Mouse (Mus musculus): ENCODE measurements around the gene Rmnd1.

The Rmnd1 gene

GRCm38 (mm10) chr10:4376931-4377330, 55.3 kb downstream of the Rmnd1 start:
- ChIA-PET POLR2A (interaction anchor here (0.5 to 14.4 kb wide), 12 partner anchors 12 to 506 kb away, joined by 3 to 147 read pairs (median 5); partner anchors contain the start of genes Armt1 (in 2 of the 4), Rmnd1 (in 2 of the 4), Akap12 (in 1 of the 4) and Zbtb2 (in 1 of the 4)), CTCF (interaction anchor here in 1 of 4 experiments (0.6 kb wide), 1 partner anchor 237 kb away, joined by 3 read pairs; no protein-coding TSS in a partner anchor)

DNA sequence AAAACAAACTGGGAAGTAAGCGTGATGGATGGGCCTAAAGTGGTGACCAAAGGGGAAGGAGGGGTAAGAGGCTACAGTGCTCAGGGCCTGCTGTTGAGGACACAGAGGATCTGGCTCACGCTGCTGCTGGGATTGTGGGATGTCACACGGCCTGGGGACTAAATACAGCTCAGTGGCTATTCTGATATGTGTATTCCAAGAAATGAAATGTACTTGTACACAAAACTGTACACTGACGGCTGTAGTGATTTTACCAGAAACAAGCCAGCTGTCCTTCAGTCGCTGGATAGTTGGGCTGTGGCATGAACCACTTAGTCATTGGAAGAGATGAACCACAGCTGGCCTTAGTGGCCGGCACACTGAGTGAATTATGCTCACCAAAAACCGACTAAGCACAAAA, 55.7 kb downstream of the Rmnd1 start:
- ChIA-PET POLR2A (interaction anchor here (0.5 to 14.4 kb wide), 13 partner anchors 12 to 505 kb away, joined by 3 to 147 read pairs (median 4); partner anchors contain the start of genes Armt1 (in 2 of the 4), Rmnd1 (in 2 of the 4), Akap12 (in 1 of the 4) and Zbtb2 (in 1 of the 4)), CTCF (interaction anchor here in 2 of 4 experiments (0.6 to 1.0 kb wide), 2 partner anchors 24 to 237 kb away, joined by 3 read pairs; no protein-coding TSS in a partner anchor)

- POLR2A ChIA-PET: interaction anchor here (0.5 to 14.4 kb wide), 39 partner anchors 10 to 269 kb away, joined by 3 to 147 read pairs (median 4); partner anchors contain the start of genes Zbtb2 (in 3 of the 4) and Akap12 (in 1 of the 4)
These were observed 56.9 kb downstream of the Rmnd1 start for GRCm38 (mm10) chr10:4375267-4375666.

DNA sequence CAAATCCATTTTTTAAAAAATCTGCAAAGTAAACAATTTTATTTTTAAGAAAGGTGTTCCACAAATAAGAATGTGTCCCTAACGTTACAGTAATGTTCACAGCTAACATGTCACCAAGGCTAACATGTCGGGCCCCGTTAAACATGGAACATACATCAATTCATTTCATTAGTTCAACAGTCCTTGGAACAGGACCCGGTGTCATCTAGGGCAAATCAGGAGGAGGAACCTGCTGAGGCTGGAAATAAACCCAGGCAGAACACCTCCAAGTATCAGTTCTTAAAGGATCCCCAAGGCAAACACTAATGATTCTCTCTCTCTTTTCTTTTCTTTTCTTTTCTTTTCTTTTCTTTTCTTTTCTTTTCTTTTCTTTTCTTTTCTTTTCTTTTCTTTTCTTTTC, 57.5 kb downstream of the Rmnd1 start:
- POLR2A ChIA-PET: interaction anchor here (0.6 to 14.4 kb wide), 31 partner anchors 7 to 267 kb away, joined by 3 to 147 read pairs (median 4); partner anchors contain the start of gene Zbtb2 (in 3 of the 4)
- CTCF ChIA-PET: interaction anchor here in 3 of 4 experiments (0.6 to 1.3 kb wide), 7 partner anchors 12 to 225 kb away, joined by 3 to 6 read pairs (median 4); no protein-coding TSS in a partner anchor

More at GRCm38 (mm10) chr10:4375267-4375666, 56.9 kb downstream of the Rmnd1 start:
- CTCF ChIA-PET: interaction anchor here in 3 of 4 experiments (0.6 to 1.3 kb wide), 10 partner anchors 12 to 226 kb away, joined by 3 to 6 read pairs (median 4); no protein-coding TSS in a partner anchor

DNA sequence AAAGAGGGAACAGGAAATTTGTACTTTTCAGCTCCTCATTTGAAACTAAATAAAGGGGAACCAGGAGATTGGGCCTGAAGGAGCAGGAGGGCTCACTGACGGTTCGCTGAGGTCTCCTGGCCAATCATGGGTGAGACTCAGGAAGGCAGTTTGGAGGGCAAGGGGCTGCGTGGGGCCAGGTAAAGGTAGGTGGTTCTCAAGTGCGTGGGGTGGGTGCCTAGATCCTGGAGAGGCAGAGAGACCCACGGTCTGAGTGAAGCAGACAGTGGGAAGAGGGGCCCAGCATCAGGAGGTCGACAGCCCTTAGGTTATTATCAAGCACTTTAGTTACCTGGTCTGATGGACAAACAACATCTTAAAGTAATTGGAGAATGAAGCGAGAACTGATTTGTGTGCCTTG, 57.9 kb downstream of the Rmnd1 start:
- ChIA-PET POLR2A (interaction anchor here in 2 of 4 experiments (0.9 to 14.4 kb wide), 12 partner anchors 7 to 266 kb away, joined by 3 to 147 read pairs (median 6); partner anchors contain the start of genes Akap12 (in 1 of the 2) and Zbtb2 (in 1 of the 2)), CTCF (interaction anchor here in 1 of 4 experiments (1.3 kb wide), 2 partner anchors 16 to 27 kb away, joined by 3 to 5 read pairs; no protein-coding TSS in a partner anchor)

DNA sequence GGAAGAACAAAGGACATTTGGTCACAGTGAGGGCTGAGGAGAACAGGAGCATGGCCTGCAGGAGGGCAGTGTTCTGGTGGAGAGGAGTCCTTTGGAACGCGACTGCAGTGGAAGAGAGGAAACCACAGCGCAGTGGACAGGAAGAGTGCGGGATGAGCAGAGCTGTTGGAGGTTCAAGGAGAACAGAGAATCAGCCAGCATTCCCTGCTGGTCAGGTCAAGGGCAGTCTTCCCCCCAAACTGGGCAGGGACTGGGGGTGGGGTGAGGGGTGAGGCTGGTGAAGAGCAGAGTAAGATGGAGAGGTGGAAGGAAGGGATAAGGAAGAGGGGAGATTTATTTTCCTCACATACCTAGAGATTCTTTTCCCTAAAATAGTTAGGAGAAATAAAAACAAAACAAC, 58.6 kb downstream of the Rmnd1 start:
- ChIA-PET CTCF (interaction anchor here in 2 of 4 experiments (0.6 to 1.3 kb wide), 4 partner anchors 16 to 89 kb away, joined by 3 to 6 read pairs (median 4); no protein-coding TSS in a partner anchor), POLR2A (interaction anchor here in 2 of 4 experiments (1.0 to 14.4 kb wide), 15 partner anchors 8 to 130 kb away, joined by 3 to 147 read pairs (median 6); partner anchors contain the start of genes Akap12 (in 1 of the 2) and Zbtb2 (in 1 of the 2))

DNA sequence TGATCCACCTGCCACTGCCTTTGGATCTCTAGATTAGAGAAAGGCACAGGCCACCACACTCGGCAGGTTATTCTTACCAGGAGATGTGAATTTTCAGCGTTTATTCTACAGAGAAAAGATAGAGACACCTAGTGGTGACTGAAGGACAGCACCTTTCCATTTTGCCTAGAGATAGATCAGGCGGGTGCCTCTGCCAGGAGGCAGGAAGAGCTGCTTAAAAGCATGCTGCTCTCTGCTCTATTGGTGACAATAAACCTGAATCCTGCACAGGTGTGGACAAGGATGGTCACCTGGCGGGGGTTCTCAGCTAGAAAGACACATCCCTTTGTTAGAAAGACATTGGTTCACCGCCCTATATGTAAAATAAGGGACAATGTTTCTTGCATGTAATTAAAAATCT, 60.2 kb downstream of the Rmnd1 start:
- ChIA-PET POLR2A (interaction anchor here in 3 of 4 experiments (0.6 to 14.4 kb wide), 17 partner anchors 8 to 399 kb away, joined by 3 to 147 read pairs (median 4); partner anchors contain the start of genes Armt1 (in 1 of the 3), Mthfd1l (in 1 of the 3), Rmnd1 (in 1 of the 3) and Zbtb2 (in 1 of the 3)), CTCF (interaction anchor here (0.6 to 1.5 kb wide), 22 partner anchors 8 to 397 kb away, joined by 3 to 7 read pairs (median 3); no protein-coding TSS in a partner anchor)

- ChIA-PET POLR2A (interaction anchor here (0.6 to 14.4 kb wide), 15 partner anchors 12 to 227 kb away, joined by 3 to 147 read pairs (median 4); partner anchors contain the start of gene Zbtb2 (in 2 of the 4)), CTCF (interaction anchor here in 2 of 4 experiments (0.6 to 1.4 kb wide), 8 partner anchors 10 to 397 kb away, joined by 3 to 8 read pairs (median 3); partner anchors contain the start of gene Mthfd1l (in 1 of the 2))
These were observed 62.1 kb downstream of the Rmnd1 start for GRCm38 (mm10) chr10:4370105-4370504.

DNA sequence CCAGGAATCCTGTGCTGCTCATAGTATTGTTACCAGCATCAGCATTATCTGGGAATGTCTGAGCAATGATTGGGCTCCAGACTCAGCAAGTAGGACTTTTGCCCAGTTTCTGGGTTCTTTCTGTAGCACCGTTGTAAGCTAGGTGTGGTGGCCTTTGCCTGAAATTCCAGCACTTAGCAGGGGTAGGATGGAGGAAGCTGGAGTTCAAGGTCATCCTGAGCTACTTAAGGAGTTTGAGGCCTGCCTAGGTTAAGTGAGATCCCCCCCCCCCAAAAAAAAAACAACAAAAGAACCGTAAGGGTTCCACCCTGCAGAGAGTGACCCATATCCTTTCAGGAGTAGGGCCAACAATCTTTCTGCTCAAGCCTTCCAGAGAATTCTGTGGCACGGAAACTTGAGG, 67.6 kb downstream of the Rmnd1 start:
- POLR2A ChIA-PET: interaction anchor here in 3 of 4 experiments (0.5 to 7.6 kb wide), 14 partner anchors 8 to 676 kb away, joined by 3 to 36 read pairs (median 4); partner anchors contain the start of genes Akap12 (in 1 of the 3) and Zbtb2 (in 1 of the 3)
- CTCF ChIA-PET: interaction anchor here in 3 of 4 experiments (0.5 to 0.6 kb wide), 4 partner anchors 20 to 426 kb away, joined by 3 read pairs; no protein-coding TSS in a partner anchor

DNA sequence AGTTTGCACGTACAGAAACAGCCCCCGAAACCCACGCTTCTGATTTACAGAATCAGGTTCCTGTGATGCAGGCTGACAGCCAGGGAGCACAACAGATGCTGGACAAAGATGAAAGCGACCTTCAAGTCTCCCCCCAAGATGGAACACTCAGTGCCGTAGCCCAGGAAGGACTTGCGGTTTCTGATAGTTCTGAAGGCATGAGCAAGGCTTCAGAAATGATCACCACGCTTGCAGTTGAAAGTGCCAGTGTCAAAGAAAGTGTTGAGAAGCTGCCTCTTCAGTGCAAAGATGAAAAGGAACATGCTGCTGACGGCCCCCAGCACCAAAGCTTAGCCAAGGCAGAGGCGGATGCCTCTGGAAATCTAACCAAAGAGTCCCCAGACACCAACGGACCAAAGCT, 74.8 kb downstream of the Rmnd1 start:
- ChIA-PET CTCF (interaction anchor here in 1 of 4 experiments (1.1 kb wide), 1 partner anchor 362 kb away, joined by 3 read pairs; no protein-coding TSS in a partner anchor), POLR2A (interaction anchor here in 3 of 4 experiments (0.6 to 10.8 kb wide), 8 partner anchors 10 to 357 kb away, joined by 3 to 104 read pairs (median 8); partner anchors contain the start of gene Zbtb2 (in 1 of the 3))

GRCm38 (mm10) chr10:4356640-4357039, 75.5 kb downstream of the Rmnd1 start:
- ChIA-PET CTCF (interaction anchor here in 2 of 4 experiments (1.0 to 1.4 kb wide), 2 partner anchors 16 to 35 kb away, joined by 3 read pairs; no protein-coding TSS in a partner anchor), POLR2A (interaction anchor here in 1 of 4 experiments (1.8 to 10.8 kb wide), 3 partner anchors 9 to 24 kb away, joined by 7 to 104 read pairs (median 13); no protein-coding TSS in a partner anchor)

DNA sequence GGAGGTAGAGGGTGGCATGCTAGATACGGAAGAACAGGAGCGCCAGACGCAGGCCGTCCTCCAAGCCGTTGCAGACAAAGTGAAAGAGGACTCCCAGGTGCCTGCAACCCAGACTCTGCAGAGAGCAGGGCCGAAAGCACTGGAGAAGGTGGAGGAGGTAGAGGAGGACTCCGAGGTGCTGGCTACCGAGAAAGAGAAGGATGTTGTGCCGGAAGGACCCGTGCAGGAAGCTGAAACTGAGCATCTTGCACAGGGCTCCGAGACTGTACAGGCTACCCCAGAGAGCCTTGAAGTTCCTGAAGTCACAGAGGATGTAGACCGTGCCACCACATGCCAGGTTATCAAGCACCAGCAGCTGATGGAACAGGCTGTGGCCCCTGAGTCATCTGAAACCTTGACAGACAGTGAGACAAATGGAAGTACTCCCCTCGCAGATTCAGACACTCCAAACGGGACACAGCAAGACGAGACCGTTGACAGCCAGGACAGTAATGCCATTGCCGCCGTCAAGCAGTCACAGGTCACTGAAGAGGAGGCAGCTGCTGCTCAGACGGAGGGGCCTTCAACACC, 76.2 kb downstream of the Rmnd1 start:
- CTCF ChIA-PET: interaction anchor here in 2 of 4 experiments (1.0 to 1.4 kb wide), 2 partner anchors 17 to 36 kb away, joined by 3 read pairs; no protein-coding TSS in a partner anchor
- POLR2A ChIA-PET: interaction anchor here in 3 of 4 experiments (0.6 to 10.8 kb wide), 4 partner anchors 16 to 67 kb away, joined by 3 to 104 read pairs (median 4); no protein-coding TSS in a partner anchor

DNA sequence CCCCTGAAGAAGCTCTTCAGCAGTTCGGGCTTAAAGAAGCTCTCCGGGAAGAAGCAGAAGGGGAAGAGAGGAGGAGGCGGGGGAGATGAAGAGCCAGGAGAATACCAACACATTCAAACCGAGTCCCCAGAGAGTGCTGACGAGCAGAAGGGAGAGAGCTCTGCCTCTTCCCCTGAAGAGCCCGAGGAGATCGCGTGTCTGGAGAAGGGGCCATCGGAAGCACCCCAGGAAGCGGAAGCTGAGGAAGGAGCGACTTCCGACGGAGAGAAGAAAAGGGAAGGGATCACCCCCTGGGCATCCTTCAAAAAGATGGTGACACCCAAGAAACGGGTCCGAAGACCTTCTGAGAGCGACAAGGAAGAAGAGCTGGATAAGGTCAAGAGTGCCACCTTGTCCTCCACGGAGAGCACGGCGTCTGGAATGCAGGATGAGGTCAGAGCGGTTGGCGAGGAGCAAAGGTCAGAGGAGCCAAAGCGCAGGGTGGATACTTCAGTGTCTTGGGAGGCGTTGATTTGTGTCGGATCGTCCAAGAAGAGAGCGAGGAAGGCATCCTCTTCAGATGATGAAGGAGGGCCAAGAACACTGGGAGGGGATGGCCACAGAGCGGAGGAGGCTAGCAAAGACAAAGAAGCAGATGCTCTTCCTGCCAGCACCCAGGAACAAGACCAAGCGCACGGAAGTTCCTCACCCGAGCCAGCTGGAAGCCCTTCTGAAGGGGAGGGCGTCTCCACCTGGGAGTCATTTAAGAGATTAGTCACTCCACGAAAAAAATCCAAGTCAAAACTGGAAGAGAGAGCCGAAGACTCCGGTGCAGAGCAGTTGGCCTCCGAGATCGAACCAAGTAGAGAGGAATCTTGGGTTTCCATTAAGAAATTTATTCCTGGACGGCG, 77.6 kb downstream of the Rmnd1 start:
- ChIA-PET CTCF (interaction anchor here in 3 of 4 experiments (0.5 to 1.7 kb wide), 6 partner anchors 16 to 128 kb away, joined by 3 to 7 read pairs (median 4); no protein-coding TSS in a partner anchor), POLR2A (interaction anchor here in 3 of 4 experiments (0.6 to 10.8 kb wide), 23 partner anchors 8 to 111 kb away, joined by 3 to 104 read pairs (median 5); partner anchors contain the start of gene Akap12 (in 1 of the 3))
